Mouse (Mus musculus) fat pad, adult 2 months (tissue): ENCODE measurements around the gene Syde2.

Experiments
- DNase-seq: peaks from one replicate; pipeline ENCODE4 v3.0.0-alpha.2; 2011; ENCODE audit warnings: low read depth, low spot score; ENCODE audit errors: extremely low read depth

The Syde2 gene

GRCm38 (mm10) chr3:145987268-145987969 lies at the start of gene Syde2:
Syde2 (plus strand) TSS chr3:145987870.
- DNase-seq, result no peak

- no peak for DNase-seq
These were observed 49.0 kb upstream of the Syde2 start for GRCm38 (mm10) chr3:145938405-145939349.

GRCm38 (mm10) chr3:145939402-145939801 lies 48.3 kb upstream of the Syde2 start:
- no peak for DNase-seq

- DNase-seq, result no peak
These were observed 47.7 kb upstream of the Syde2 start for GRCm38 (mm10) chr3:145939971-145940370.

GRCm38 (mm10) chr3:145941971-145942370 lies 45.7 kb upstream of the Syde2 start:
- DNase-seq, result no peak

GRCm38 (mm10) chr3:145944348-145944747 lies 43.3 kb upstream of the Syde2 start:
- no peak for DNase-seq

- DNase-seq, result no peak
These were observed 41.8 kb upstream of the Syde2 start for GRCm38 (mm10) chr3:145945904-145946303.

GRCm38 (mm10) chr3:145946654-145947053 lies 41.0 kb upstream of the Syde2 start:
- no peak for DNase-seq

- DNase-seq, result no peak
These were observed 40.0 kb upstream of the Syde2 start for GRCm38 (mm10) chr3:145947539-145948204.

- DNase-seq, result no peak
These were observed 37.4 kb upstream of the Syde2 start for GRCm38 (mm10) chr3:145950034-145950814.

- no peak for DNase-seq
These were observed 36.9 kb upstream of the Syde2 start for GRCm38 (mm10) chr3:145950815-145951130.

- DNase-seq, result no peak
These were observed 36.1 kb upstream of the Syde2 start for GRCm38 (mm10) chr3:145951287-145952165.

GRCm38 (mm10) chr3:145952945-145953344 lies 34.7 kb upstream of the Syde2 start:
- no peak for DNase-seq

- no peak for DNase-seq
These were observed 34.3 kb upstream of the Syde2 start for GRCm38 (mm10) chr3:145953411-145953810.

GRCm38 (mm10) chr3:145959824-145960223 lies 27.8 kb upstream of the Syde2 start:
- no peak for DNase-seq

GRCm38 (mm10) chr3:145962411-145962810 lies 25.3 kb upstream of the Syde2 start:
- no peak for DNase-seq

GRCm38 (mm10) chr3:145963101-145964017 lies 24.3 kb upstream of the Syde2 start:
- no peak for DNase-seq

- no peak for DNase-seq
These were observed 23.7 kb upstream of the Syde2 start for GRCm38 (mm10) chr3:145964018-145964387.

- no peak for DNase-seq
These were observed 23.2 kb upstream of the Syde2 start for GRCm38 (mm10) chr3:145964473-145964872.
